Mouse (Mus musculus): Measurements from ENCODE around the gene Crym. TPM values are rescaled to one million over a fixed set of nuclear protein-coding genes. Genes with fewer than 3 reads are reported as not detected.

The Crym gene
- 1.1 and 2.0 TPM in 2 replicates for polyA plus RNA-seq (2015; fragmentation: Nextera tagmentation; extraction: Ambion mirVana)

DNA sequence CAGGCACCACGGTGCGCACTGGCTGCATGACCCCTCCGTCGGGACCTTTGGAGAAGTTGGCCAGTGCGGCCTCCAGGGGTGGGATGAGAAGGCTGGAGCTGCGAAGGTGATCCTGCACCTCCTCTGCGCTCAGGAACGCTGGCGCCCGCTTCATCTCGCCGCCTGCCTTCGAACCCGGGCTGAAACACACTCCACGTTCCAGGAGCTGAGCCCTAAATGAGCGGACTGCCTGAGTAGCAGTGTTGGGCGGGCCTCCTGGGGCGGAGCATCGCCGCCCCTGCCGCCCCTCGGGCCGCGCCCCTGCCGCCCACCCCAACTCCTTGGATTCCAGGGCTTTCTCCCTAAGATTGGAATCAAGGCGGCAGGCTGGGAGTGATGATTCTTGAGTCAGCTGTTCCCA, at the start of gene Crym:
Crym (minus strand) TSS at position 341 of the 400 bp plus-strand sequence.
- peaks cover 27% of the 10 kb centered on the region for H3K27me3 ChIP-seq (ENCODE audit: control insufficient read depth, insufficient read depth, low read length)
- 3% methylated on average over 26 of the region's 26 CpGs for WGBS
- H3K36me3 ChIP-seq (ENCODE audit: control insufficient read depth, insufficient read depth): no peaks in the 10 kb centered on the region
- peak within 1 kb of the TSS; percentile 22 for H3K4me3 ChIP-seq (ENCODE audit: low read length)
- H3K4me2 ChIP-seq (ENCODE audit: low read depth, low read length): peak within 1 kb of the TSS; percentile 53
- H3K4me1 ChIP-seq (ENCODE audit: control insufficient read depth, insufficient read depth, low read length): 0 out of 2 replicates have a peak, but pooled peaks cover 3% of the 10 kb centered on the region
- no peak for ATAC-seq (replicated peaks; ENCODE audit: extremely low read depth, insufficient read depth, low FRiP score)
- no peak within 1 kb of the TSS for H3K27ac ChIP-seq (ENCODE audit: low read length)
- no peaks in the 10 kb centered on the region for H3K9me3 ChIP-seq (replicated peaks; ENCODE audit: control insufficient read depth, low read length)
- no peak within 1 kb of the TSS for H3K9ac ChIP-seq (ENCODE audit: low read length)

DNA sequence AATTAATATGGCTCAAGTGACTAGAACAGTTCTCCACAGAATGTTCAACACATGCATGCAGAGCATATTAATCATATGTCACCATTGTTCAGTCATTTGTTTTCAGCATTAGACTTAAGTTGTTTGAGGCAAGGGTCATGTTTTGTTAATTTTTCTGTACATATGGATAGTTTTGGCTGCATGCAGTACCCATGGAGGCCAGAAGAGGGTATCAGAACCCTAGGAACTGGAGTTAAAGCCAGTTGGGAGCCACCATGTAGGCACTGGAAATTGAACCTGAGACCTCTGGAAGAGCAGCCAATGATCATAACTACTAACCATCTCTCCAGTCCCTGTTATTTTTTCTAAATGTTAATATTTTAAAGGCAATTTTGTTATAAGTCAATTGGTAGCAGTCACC, 39.2 kb upstream of the Crym start:
- Histone ChIP-seq H3K4me3 (ENCODE audit: low read length) (no peak overlapping the region), H3K9ac (ENCODE audit: low read length) (no peak overlapping the region), H3K4me1 (ENCODE audit: control insufficient read depth, insufficient read depth, low read length) (no peaks in the 10 kb centered on the region), H3K9me3 (replicated peaks; ENCODE audit: control insufficient read depth, low read length) (no peaks in the 10 kb centered on the region), H3K4me2 (ENCODE audit: low read depth, low read length) (no peak overlapping the region), H3K27me3 (ENCODE audit: control insufficient read depth, insufficient read depth, low read length) (no peaks in the 10 kb centered on the region), H3K36me3 (ENCODE audit: control insufficient read depth, insufficient read depth) (no peaks in the 10 kb centered on the region), H3K27ac (ENCODE audit: low read length) (no peak overlapping the region)
- no peak for ATAC-seq (replicated peaks; ENCODE audit: extremely low read depth, insufficient read depth, low FRiP score)

DNA sequence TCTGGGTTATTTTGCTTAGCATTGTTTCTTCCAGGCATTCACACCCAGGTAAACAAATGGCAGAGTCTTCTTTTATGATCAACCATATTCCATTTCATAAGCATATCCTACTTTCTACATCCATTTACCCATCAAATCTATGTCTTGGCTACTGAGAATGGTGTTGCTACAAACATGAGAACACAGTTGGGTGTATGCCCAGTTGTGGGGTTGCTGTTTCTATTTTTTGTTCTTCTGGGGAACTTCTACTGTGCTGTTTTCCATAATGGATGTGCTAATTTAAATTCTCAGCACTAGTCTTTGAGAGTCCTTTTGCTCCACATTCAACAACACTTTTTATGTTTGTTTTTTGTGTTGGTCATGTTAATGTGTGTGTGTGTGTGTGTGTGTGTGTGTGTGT, 26.6 kb upstream of the Crym start:
- Histone ChIP-seq H3K27ac (ENCODE audit: low read length) (no peak overlapping the region), H3K4me3 (ENCODE audit: low read length) (no peak overlapping the region), H3K4me2 (ENCODE audit: low read depth, low read length) (no peak overlapping the region), H3K4me1 (ENCODE audit: control insufficient read depth, insufficient read depth, low read length) (no peaks in the 10 kb centered on the region), H3K27me3 (ENCODE audit: control insufficient read depth, insufficient read depth, low read length) (no peaks in the 10 kb centered on the region), H3K36me3 (ENCODE audit: control insufficient read depth, insufficient read depth) (no peaks in the 10 kb centered on the region), H3K9ac (ENCODE audit: low read length) (no peak overlapping the region), H3K9me3 (replicated peaks; ENCODE audit: control insufficient read depth, low read length) (no peaks in the 10 kb centered on the region)
- no peak for ATAC-seq (replicated peaks; ENCODE audit: extremely low read depth, insufficient read depth, low FRiP score)

DNA sequence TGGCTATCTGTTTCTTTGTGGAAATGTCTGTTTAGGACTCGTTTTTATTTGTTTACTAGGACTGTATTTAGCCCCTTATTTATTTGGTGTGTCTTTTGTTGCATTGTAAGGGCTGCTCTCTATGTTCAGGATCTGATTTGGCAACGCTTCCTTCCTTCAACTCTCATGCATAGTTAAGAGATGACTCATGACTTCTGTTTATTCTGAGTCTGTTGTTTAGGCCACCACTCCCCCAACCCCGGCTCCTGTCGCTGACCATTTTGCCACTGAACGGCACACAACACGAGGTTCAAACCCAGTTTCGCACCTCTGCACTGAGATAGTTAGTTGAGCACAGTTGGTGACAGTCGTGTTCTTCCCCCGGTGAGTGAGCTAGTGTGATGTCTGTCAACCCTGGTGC, 4.1 kb upstream of the Crym start:
- Histone ChIP-seq H3K27ac (ENCODE audit: low read length) (no peak overlapping the region), H3K27me3 (ENCODE audit: control insufficient read depth, insufficient read depth, low read length) (peaks cover 17% of the 10 kb centered on the region), H3K9me3 (replicated peaks; ENCODE audit: control insufficient read depth, low read length) (no peaks in the 10 kb centered on the region), H3K4me3 (ENCODE audit: low read length) (no peak overlapping the region), H3K9ac (ENCODE audit: low read length) (no peak overlapping the region), H3K4me2 (ENCODE audit: low read depth, low read length) (no peak overlapping the region; the same call in 1 of the 2 replicates), H3K4me1 (ENCODE audit: control insufficient read depth, insufficient read depth, low read length) (0 out of 2 replicates have a peak, but pooled peaks cover 3% of the 10 kb centered on the region), H3K36me3 (ENCODE audit: control insufficient read depth, insufficient read depth) (no peaks in the 10 kb centered on the region)
- ATAC-seq (replicated peaks; ENCODE audit: extremely low read depth, insufficient read depth, low FRiP score): no peak
- WGBS: 20% methylated on average over 9 of the region's 9 CpGs

DNA sequence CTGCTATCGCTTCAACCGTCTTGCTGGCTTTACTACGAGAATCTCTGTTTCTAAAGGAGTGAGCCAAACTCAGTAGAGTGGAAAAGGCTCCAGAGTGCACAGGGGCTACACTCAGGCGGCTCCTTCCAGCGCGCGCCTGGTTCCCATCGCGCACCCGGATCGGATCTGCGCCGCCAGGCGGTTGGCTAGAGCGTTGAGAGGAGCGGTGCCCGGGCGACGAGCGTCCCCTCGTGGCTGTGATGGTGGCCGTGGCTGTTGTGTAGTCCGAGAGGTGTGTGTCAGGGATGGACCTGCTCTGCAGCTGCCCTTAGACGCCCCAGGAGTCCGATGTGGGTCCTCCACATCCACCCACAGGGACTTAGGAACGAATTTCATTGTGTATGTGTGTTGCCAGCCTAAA, 1.9 kb upstream of the Crym start, which contains the start of gene Abca14:
Abca14 (plus strand) TSS at position 173 of the 400 bp plus-strand sequence.
- H3K27ac ChIP-seq (ENCODE audit: low read length): no peak within 1 kb of the TSS
- no peaks in the 10 kb centered on the region for H3K36me3 ChIP-seq (ENCODE audit: control insufficient read depth, insufficient read depth)
- H3K27me3 ChIP-seq (ENCODE audit: control insufficient read depth, insufficient read depth, low read length): peaks cover 27% of the 10 kb centered on the region
- 0 out of 2 replicates have a peak, but pooled peaks cover 3% of the 10 kb centered on the region for H3K4me1 ChIP-seq (ENCODE audit: control insufficient read depth, insufficient read depth, low read length)
- no peak within 1 kb of the TSS for H3K4me2 ChIP-seq (ENCODE audit: low read depth, low read length)
- peak; percentile 76 for ATAC-seq (replicated peaks; ENCODE audit: extremely low read depth, insufficient read depth, low FRiP score)
- H3K9ac ChIP-seq (ENCODE audit: low read length): no peak within 1 kb of the TSS
- no peaks in the 10 kb centered on the region for H3K9me3 ChIP-seq (replicated peaks; ENCODE audit: control insufficient read depth, low read length)
- H3K4me3 ChIP-seq (ENCODE audit: low read length): no peak within 1 kb of the TSS
- WGBS: 5% methylated on average over 26 of the region's 26 CpGs

DNA sequence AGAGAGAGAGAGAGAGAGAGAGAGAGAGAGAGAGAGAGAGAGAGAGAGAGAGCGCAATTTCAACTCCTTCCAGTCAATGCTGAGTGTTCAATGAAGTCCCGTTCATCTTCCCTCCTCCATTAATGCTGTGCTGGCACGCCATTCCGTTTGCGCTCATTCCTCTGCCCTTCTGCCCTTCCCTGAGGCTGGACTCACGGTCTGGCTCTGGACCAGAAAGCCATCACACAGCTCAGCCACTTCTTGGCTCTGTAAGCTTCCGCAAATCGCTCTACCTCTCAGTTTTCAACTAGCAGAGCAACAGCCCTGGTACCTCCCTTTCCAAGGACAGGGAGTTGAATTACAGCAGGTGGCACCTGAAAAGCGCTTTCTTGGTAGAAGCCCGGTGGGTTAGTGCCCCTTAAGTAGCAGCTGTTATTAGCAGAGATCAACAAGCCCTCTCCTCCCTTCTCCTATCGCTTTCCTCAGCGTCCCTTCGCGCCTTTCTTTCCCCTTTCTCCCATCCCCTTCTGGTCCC, 623 bp downstream of the Crym start:
- WGBS: 3% methylated on average over 14 of the region's 14 CpGs
- Histone ChIP-seq H3K9ac (ENCODE audit: low read length) (no peak overlapping the region), H3K4me2 (ENCODE audit: low read depth, low read length) (peak overlapping the region; percentile 53), H3K27ac (ENCODE audit: low read length) (no peak overlapping the region), H3K4me3 (ENCODE audit: low read length) (peak overlapping the region; percentile 22), H3K27me3 (ENCODE audit: control insufficient read depth, insufficient read depth, low read length) (peaks cover 27% of the 10 kb centered on the region), H3K36me3 (ENCODE audit: control insufficient read depth, insufficient read depth) (no peaks in the 10 kb centered on the region), H3K9me3 (replicated peaks; ENCODE audit: control insufficient read depth, low read length) (no peaks in the 10 kb centered on the region), H3K4me1 (ENCODE audit: control insufficient read depth, insufficient read depth, low read length) (0 out of 2 replicates have a peak, but pooled peaks cover 3% of the 10 kb centered on the region)
- ATAC-seq (replicated peaks; ENCODE audit: extremely low read depth, insufficient read depth, low FRiP score): no peak

DNA sequence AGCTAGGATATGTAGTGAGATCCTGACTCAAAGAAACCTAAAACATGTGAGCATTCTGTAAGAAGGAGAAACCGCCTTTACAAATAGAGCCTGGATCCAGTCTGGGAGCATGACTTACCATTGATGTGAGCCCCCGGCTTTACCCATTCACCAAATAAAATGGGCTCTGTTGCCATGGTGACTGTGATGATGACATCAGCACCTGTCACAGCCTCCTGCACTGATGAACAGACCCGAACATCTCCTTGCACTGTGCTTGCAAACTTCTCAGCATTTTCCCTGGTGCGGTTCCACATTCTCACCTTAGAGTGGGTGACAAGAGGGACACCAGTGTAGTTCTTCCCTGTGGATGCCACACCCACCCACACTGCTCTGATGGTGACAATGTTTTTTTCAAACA, 6.7 kb downstream of the Crym start:
- Histone ChIP-seq H3K36me3 (ENCODE audit: control insufficient read depth, insufficient read depth) (no peaks in the 10 kb centered on the region), H3K4me3 (ENCODE audit: low read length) (no peak overlapping the region), H3K4me2 (ENCODE audit: low read depth, low read length) (no peak overlapping the region), H3K27me3 (ENCODE audit: control insufficient read depth, insufficient read depth, low read length) (peaks cover 4% of the 10 kb centered on the region), H3K27ac (ENCODE audit: low read length) (no peak overlapping the region), H3K4me1 (ENCODE audit: control insufficient read depth, insufficient read depth, low read length) (peaks cover 3% of the 10 kb centered on the region; the same call in 1 of the 2 replicates), H3K9ac (ENCODE audit: low read length) (no peak overlapping the region), H3K9me3 (replicated peaks; ENCODE audit: control insufficient read depth, low read length) (no peaks in the 10 kb centered on the region)
- 79% methylated on average over 4 of the region's 4 CpGs for WGBS
- no peak for ATAC-seq (replicated peaks; ENCODE audit: extremely low read depth, insufficient read depth, low FRiP score)

DNA sequence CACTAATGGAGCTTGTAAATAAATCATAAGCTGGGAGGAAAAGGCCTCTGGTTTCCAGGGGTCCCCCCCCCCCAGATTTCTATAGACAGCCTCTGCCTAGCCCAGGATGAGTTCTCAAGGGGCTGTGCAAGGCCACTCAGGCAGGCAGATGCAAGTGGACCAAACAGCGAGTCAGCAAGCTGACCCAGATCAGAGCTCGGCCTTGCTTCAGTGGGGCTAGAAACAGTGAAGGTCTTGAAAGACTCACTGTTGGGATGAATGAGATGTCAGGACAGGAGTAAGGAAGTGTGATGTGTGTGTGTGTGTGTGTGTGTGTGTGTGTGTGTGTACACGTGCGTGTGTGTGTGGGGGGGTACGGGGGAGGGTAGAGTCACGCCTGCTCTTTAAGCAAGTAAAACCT, 9.1 kb downstream of the Crym start:
- no peak overlapping the region for H3K4me2 ChIP-seq (ENCODE audit: low read depth, low read length)
- no peak overlapping the region for H3K9ac ChIP-seq (ENCODE audit: low read length)
- H3K9me3 ChIP-seq (replicated peaks; ENCODE audit: control insufficient read depth, low read length): no peaks in the 10 kb centered on the region
- ATAC-seq (replicated peaks; ENCODE audit: extremely low read depth, insufficient read depth, low FRiP score): no peak
- no peak overlapping the region for H3K4me3 ChIP-seq (ENCODE audit: low read length)
- H3K27me3 ChIP-seq (ENCODE audit: control insufficient read depth, insufficient read depth, low read length): no peaks in the 10 kb centered on the region
- no peaks in the 10 kb centered on the region for H3K36me3 ChIP-seq (ENCODE audit: control insufficient read depth, insufficient read depth)
- H3K4me1 ChIP-seq (ENCODE audit: control insufficient read depth, insufficient read depth, low read length): peaks cover 7% of the 10 kb centered on the region
- no peak overlapping the region for H3K27ac ChIP-seq (ENCODE audit: low read length)
- WGBS: 71% methylated on average over 6 of the region's 6 CpGs

DNA sequence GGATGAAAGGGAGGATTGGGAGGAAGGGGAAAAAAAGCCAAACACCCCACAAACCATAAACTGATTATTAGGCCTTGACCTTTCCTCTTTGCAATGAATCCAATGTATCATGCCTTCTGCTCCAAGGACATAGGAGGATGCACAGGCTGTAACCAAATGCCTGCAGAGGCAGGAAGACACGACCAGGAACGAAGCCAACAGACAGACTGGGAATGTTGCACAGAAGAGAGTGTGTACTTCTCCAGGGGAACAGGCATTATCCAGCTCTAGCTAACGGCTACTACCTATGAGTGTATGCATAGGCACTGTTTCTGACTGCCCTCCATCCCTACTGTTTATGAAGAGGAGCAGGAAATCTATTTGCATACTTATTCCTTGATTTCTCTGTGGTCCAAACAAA, 9.7 kb downstream of the Crym start:
- Histone ChIP-seq H3K9ac (ENCODE audit: low read length) (no peak overlapping the region), H3K27me3 (ENCODE audit: control insufficient read depth, insufficient read depth, low read length) (no peaks in the 10 kb centered on the region), H3K36me3 (ENCODE audit: control insufficient read depth, insufficient read depth) (no peaks in the 10 kb centered on the region), H3K27ac (ENCODE audit: low read length) (no peak overlapping the region), H3K9me3 (replicated peaks; ENCODE audit: control insufficient read depth, low read length) (no peaks in the 10 kb centered on the region), H3K4me2 (ENCODE audit: low read depth, low read length) (no peak overlapping the region), H3K4me3 (ENCODE audit: low read length) (no peak overlapping the region), H3K4me1 (ENCODE audit: control insufficient read depth, insufficient read depth, low read length) (peaks cover 7% of the 10 kb centered on the region)
- 47% methylated on average over 3 of the region's 3 CpGs for WGBS
- ATAC-seq (replicated peaks; ENCODE audit: extremely low read depth, insufficient read depth, low FRiP score): no peak

Measured in heart, embryonic 16.5 days (tissue).